Mouse (Mus musculus): ENCODE results near the gene Pde4d. TPM values are rescaled to one million over a fixed set of nuclear protein-coding genes. Genes with fewer than 3 reads are reported as not detected.

Pde4d gene
- total and polyA plus RNA-seq, 3 experiments, result 18.5 to 18.8 TPM; not detected in 1

DNA sequence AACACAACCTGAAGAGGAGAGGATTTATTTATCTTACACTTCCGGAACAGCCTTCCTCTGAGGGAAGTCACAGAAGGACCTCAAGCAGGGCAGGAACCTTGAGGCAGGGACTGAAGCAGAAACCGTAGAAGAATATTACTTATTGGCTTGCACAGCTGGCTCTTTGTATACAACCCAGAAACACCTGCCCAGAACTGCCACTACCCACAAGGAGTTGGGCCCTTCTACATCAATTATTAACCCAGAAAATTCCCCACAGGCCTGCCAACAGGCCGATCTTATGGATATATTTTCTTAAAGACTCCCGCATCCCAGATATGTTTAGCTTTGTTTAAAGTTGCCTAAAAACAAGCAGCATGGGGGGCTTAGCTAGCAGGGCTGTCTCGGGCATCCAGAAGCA lies 192.5 kb downstream of the Pde4d start:
- no peak for DNase-seq (ENCODE audit: low read depth, low spot score)
- H3K9me3 ChIP-seq (replicated peaks; ENCODE audit: insufficient read depth, low read length), result no peaks in the 10 kb centered on the region
- no peaks in the 10 kb centered on the region for H3K27me3 ChIP-seq (ENCODE audit: control insufficient read depth in 1 of 2, insufficient read depth in 2 of 2, low read length in 2 of 2)
- H3K79me2 ChIP-seq (ENCODE audit: control insufficient read depth, insufficient read depth, low read length, poor library complexity), result no peaks in the 10 kb centered on the region
- no peak overlapping the region for H3K9ac ChIP-seq (ENCODE audit: control insufficient read depth, low read depth, low read length, poor library complexity, severe bottlenecking)
- TF ChIP-seq MXI1 (IDR thresholded peaks at IDR 0.05; ENCODE audit: low read depth, low read length) (no peak), MAZ (IDR thresholded peaks at IDR 0.05; ENCODE audit: low read depth, low read length) (no peak), ETS1 (IDR thresholded peaks at IDR 0.05; ENCODE audit: low read depth, low read length) (no peak), MAX (IDR thresholded peaks at IDR 0.05; ENCODE audit: low read length) (no peak), SIN3A (IDR thresholded peaks at IDR 0.05; ENCODE audit: low read length) (no peak), NRF1 (IDR thresholded peaks at IDR 0.05; ENCODE audit: insufficient read depth, low read depth, low read length, poor library complexity, severe bottlenecking) (no peak), ZC3H11A (IDR thresholded peaks at IDR 0.05; ENCODE audit: low read depth, low read length) (no peak), RCOR1 (IDR thresholded peaks at IDR 0.05; ENCODE audit: low read depth, low read length) (no peak), UBTF (IDR thresholded peaks at IDR 0.05; ENCODE audit: borderline replicate concordance, insufficient read depth, low read depth, low read length) (no peak)
- no peak overlapping the region for H3K4me3 ChIP-seq (ENCODE audit: control insufficient read depth in 1 of 2, insufficient read depth in 1 of 2, low read depth in 2 of 2, low read length in 2 of 2)
- no peak overlapping the region for H3K27ac ChIP-seq (ENCODE audit: control insufficient read depth, low read depth, low read length)
- no peaks in the 10 kb centered on the region for H3K36me3 ChIP-seq (ENCODE audit: control insufficient read depth in 1 of 2, insufficient read depth in 2 of 2, low read length in 2 of 2)
- H3K4me1 ChIP-seq (ENCODE audit: control insufficient read depth in 1 of 2, insufficient read depth in 2 of 2, low read length in 2 of 2), result no peaks in the 10 kb centered on the region

DNA sequence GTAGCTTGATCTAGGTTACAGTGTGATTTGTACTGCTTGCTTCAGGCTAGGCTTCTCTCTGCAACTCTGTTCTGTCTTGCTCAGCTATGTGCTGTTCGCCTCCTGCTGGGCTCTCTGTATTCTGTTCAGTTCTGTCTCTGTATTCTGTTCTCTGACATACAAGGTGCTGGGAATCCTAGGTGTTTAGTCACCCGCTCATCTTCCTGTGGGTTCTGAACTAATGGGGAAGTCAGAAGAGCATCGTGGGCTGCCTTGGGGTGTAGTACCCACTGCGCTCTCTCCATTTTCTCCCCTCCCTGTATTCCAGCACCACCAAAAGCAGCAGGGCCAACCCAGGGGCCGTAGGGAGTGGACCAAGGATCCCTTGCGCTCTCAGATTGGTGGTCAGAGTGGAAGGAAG lies 197.1 kb downstream of the Pde4d start:
- Histone ChIP-seq H3K9ac (ENCODE audit: control insufficient read depth, low read depth, low read length, poor library complexity, severe bottlenecking) (no peak overlapping the region), H3K27me3 (ENCODE audit: control insufficient read depth in 1 of 2, insufficient read depth in 2 of 2, low read length in 2 of 2) (no peaks in the 10 kb centered on the region), H3K79me2 (ENCODE audit: control insufficient read depth, insufficient read depth, low read length, poor library complexity) (no peaks in the 10 kb centered on the region), H3K27ac (ENCODE audit: control insufficient read depth, low read depth, low read length) (no peak overlapping the region), H3K9me3 (replicated peaks; ENCODE audit: insufficient read depth, low read length) (no peaks in the 10 kb centered on the region), H3K4me3 (ENCODE audit: control insufficient read depth in 1 of 2, insufficient read depth in 1 of 2, low read depth in 2 of 2, low read length in 2 of 2) (no peak overlapping the region), H3K36me3 (ENCODE audit: control insufficient read depth in 1 of 2, insufficient read depth in 2 of 2, low read length in 2 of 2) (no peaks in the 10 kb centered on the region), H3K4me1 (ENCODE audit: control insufficient read depth in 1 of 2, insufficient read depth in 2 of 2, low read length in 2 of 2) (no peaks in the 10 kb centered on the region)
- no peak for TF ChIP-seq E2F4 (IDR thresholded peaks at IDR 0.05; ENCODE audit: borderline replicate concordance, low read depth, low read length)
- no peak for TF ChIP-seq ZC3H11A (IDR thresholded peaks at IDR 0.05; ENCODE audit: low read depth, low read length)
- TF ChIP-seq MXI1 (IDR thresholded peaks at IDR 0.05; ENCODE audit: low read depth, low read length), result no peak
- no peak for TF ChIP-seq MAFK (IDR thresholded peaks at IDR 0.05; ENCODE audit: borderline replicate concordance, low read depth, low read length)
- TF ChIP-seq CHD1 (IDR thresholded peaks at IDR 0.05; ENCODE audit: low read depth, low read length), result no peak
- TF ChIP-seq BHLHE40 (IDR thresholded peaks at IDR 0.05; ENCODE audit: borderline replicate concordance, low read depth, low read length), result no peak
- no peak for TF ChIP-seq TAL1 (IDR thresholded peaks at IDR 0.05; ENCODE audit: low read length)
- TF ChIP-seq UBTF (IDR thresholded peaks at IDR 0.05; ENCODE audit: borderline replicate concordance, insufficient read depth, low read depth, low read length), result no peak
- TF ChIP-seq MYB (IDR thresholded peaks at IDR 0.05; ENCODE audit: low read depth, low read length), result no peak
- no peak for TF ChIP-seq GATA1 (IDR thresholded peaks at IDR 0.05; ENCODE audit: low read depth, low read length)
- no peak for TF ChIP-seq CHD2 (IDR thresholded peaks at IDR 0.05; ENCODE audit: low read length)
- no peak for DNase-seq (ENCODE audit: low read depth, low spot score)

All from MEL (cell line).